Mouse (Mus musculus) stomach, postnatal 0 days (tissue): ENCODE data around the gene Ccpg1os.

ENCODE experiments used
- CTCF ChIP-seq: IDR thresholded peaks from 2 replicates; pipeline ENCODE4 v1.5.1; 2016; ENCODE audit warnings: antibody characterized with exemption, low read depth, mild to moderate bottlenecking, moderate library complexity
- EP300 ChIP-seq: optimal IDR thresholded peaks from 2 replicates; pipeline ENCODE3; 2016; ENCODE audit warnings: antibody characterized with exemption

DNA sequence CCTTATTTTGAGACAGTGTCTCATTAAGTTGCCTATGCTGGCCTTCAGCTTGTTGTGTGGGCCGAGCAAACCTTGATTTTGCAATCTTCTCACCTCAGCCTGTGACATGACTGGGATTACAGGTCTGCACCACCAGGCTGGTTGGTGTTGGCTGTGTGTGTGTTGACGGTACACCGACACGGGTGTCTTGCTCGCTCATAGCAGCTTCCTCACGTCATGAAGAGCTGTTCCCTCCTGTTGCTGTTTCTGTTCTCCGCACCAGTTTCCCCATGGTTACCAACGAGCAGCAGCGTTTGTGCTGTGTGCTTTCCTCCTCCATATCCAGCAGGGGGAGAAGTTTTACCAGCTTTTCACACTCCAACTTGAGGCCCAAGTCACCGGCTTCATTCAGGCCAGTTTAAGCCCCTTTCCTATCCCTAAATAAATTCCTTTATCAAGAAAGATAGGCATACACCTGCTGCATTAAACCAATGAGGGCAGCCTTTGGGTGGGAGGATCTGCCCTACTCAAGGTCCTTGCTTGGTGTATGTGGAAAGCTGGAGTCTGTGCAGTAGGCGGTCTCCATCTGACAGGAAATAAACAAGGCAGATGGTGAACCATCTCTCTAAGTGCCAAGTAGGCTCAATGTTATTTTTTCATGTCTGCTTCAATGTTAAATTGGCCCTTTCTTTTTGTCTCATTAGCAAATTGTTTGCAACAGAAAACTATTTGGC is 16.7 kb downstream of the Ccpg1os start:
- TF ChIP-seq CTCF (peak; percentile 83), EP300 (no peak)
